Mouse (Mus musculus) hindbrain, embryonic 14.5 days (tissue): ENCODE measurements at regions not wholly inside any gene's neighbourhood (a gene's known extent, or its start where the extent isn't known, plus 50 kb on each side); places are given as distances from the start of the nearest gene placed in this dataset.

Source experiments
- ATAC-seq: fragments of 200-750 bp; cut with Nextera tagmentation; 2 replicates; pipeline ENCODE4 v1.8.0; 2017; ENCODE audit warnings: moderate number of reproducible peaks, mild to moderate bottlenecking, moderate TSS enrichment, moderate library complexity; ENCODE audit not compliant: low FRiP score
- DNase-seq: peaks from one replicate; pipeline ENCODE4 v3.0.0-alpha.2; 2015; ENCODE audit warnings: low spot score
- H3K27ac ChIP-seq: fragments of 300-500 bp; sonication (generic); 2 replicates; pipeline ENCODE4 v1.5.1; 2014; ENCODE audit warnings: mild to moderate bottlenecking, moderate library complexity
- H3K27me3 ChIP-seq: fragments of 300-500 bp; sonication (generic); 2 replicates; pipeline ENCODE4 v1.6.1; 2014; ENCODE audit warnings: mild to moderate bottlenecking, low read length, mixed read lengths; ENCODE audit not compliant: control insufficient read depth, insufficient read depth
- H3K36me3 ChIP-seq: fragments of 300-500 bp; sonication (generic); replicated peaks from 2 replicates; pipeline ENCODE4 v1.6.1; 2014; ENCODE audit not compliant: control insufficient read depth, insufficient read depth
- H3K4me1 ChIP-seq: fragments of 300-500 bp; sonication (generic); replicated peaks from 2 replicates; pipeline ENCODE4 v1.6.1; 2014; ENCODE audit warnings: antibody characterized with exemption, low read length, mixed read lengths; ENCODE audit not compliant: control insufficient read depth, insufficient read depth
- H3K4me2 ChIP-seq: fragments of 300-500 bp; sonication (generic); replicated peaks from 2 replicates; pipeline ENCODE4 v1.6.1; 2014; ENCODE audit warnings: mild to moderate bottlenecking, moderate library complexity
- H3K4me3 ChIP-seq: fragments of 300-500 bp; sonication (generic); replicated peaks from 2 replicates; pipeline ENCODE4 v1.5.1; 2014; ENCODE audit warnings: mild to moderate bottlenecking, low read length
- H3K9ac ChIP-seq: fragments of 300-500 bp; sonication (generic); 2 replicates; pipeline ENCODE4 v1.6.1; 2014
- H3K9me3 ChIP-seq: fragments of 300-500 bp; sonication (generic); 2 replicates; pipeline ENCODE4 v1.6.1; 2016; ENCODE audit warnings: low read length; ENCODE audit not compliant: control insufficient read depth
- WGBS: fragments of 180-500 bp; shearing (Covaris S2); extraction: QIAGEN DNeasy Blood & Tissue Kit; methylation state at CpG from one replicate; pipeline ENCODE4 v1.1.7; 2014; 5-methylcytosine and 5-hydroxymethylcytosine counted together

DNA sequence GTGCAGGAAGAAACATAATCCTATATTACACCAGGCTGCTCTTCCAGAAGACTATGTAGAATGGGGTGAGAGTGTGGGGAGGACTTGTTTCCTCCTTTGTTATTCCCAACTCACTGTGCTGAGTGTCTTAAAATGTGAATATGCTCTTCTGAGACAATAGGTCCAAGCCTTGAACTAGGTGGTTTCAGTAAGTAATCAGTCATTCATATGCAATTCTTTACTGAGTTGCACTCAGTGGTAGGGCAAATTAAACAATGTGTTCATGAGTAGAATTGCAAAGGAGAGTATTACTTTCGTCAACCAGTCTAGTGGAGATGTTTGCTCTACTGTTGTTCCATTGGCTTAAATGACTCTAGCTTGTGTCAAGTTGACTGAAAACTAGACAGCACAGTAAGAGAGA lies 1015.1 kb downstream of the Olfm4 start:
- H3K27ac ChIP-seq = no peak overlapping the region
- H3K4me1 ChIP-seq = no peaks in the 10 kb centered on the region
- H3K36me3 ChIP-seq = no peaks in the 10 kb centered on the region
- 94% methylated on average over 1 of the region's 1 CpGs for WGBS
- H3K27me3 ChIP-seq = no peaks in the 10 kb centered on the region
- no peaks in the 10 kb centered on the region for H3K9me3 ChIP-seq
- H3K9ac ChIP-seq = no peak overlapping the region
- no peak overlapping the region for H3K4me3 ChIP-seq
- DNase-seq = no peak
- ATAC-seq = no peak
- H3K4me2 ChIP-seq = no peak overlapping the region

DNA sequence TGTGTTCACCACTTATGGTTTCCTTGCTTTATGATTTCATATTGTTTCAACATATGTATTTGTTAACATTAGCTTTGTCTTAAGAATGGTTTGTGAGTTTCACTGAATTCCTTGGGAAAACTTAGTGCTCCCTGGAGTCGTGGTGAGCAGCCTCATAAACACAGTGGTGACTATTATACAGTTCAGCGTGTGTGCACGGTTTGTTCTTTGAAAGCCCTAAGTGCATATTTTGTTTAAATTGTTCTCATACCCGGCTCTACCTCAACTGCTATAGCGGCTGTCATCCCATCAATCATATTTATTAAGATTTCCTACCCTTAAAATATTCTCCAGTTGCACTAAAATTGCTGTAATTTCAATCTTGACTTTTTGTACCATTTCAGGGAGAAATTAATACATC lies 1029.3 kb downstream of the Olfm4 start:
- H3K27ac ChIP-seq = no peak overlapping the region
- no peaks in the 10 kb centered on the region for H3K4me1 ChIP-seq
- no peak overlapping the region for H3K4me2 ChIP-seq
- 65% methylated on average over 5 of the region's 5 CpGs for WGBS
- no peak overlapping the region for H3K9ac ChIP-seq
- no peaks in the 10 kb centered on the region for H3K36me3 ChIP-seq
- no peaks in the 10 kb centered on the region for H3K9me3 ChIP-seq
- no peaks in the 10 kb centered on the region for H3K27me3 ChIP-seq
- no peak for DNase-seq
- no peak for ATAC-seq
- no peak overlapping the region for H3K4me3 ChIP-seq

DNA sequence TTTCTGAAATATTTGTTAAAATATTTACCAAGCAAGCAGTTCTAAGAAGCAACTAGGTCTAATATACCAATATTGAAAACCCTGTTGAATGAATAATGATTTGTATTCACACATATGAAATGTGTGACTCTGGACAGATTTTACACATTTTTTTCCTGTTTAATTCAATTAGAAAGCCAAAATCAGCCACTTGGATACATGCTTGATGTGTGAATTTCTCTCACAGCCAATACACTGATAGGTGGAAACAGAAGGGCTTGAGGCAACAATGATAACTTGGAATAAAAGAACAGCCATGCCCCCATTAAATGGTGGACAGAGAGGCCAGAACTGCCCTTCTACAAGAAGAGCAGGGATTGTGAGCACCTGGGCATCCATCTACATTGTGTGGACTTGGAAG lies 1047.6 kb downstream of the Olfm4 start:
- H3K9me3 ChIP-seq = no peaks in the 10 kb centered on the region
- DNase-seq = no peak

DNA sequence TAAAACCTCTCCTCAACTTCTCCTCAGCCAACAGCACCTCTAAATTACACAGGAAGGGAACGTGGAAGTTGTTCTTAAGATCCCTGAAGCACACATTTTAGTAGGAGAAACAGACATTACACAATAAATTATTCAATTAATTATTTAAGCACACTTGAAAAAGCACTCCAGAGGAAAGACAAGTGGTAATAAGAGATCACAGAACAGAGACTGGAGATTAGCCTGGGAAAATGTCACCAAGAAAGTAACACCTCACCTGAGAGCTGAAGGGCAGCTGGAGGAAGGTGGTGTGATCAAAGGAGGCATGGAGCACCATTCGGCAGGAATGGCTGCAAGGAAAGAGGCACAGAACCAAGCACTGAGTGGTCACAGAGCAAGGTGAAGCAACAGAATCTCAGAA lies 1053.8 kb downstream of the Olfm4 start:
- 79% methylated on average over 2 of the region's 2 CpGs for WGBS

More for the DNA sequence above, 1047.6 kb downstream of the Olfm4 start:
- Histone ChIP-seq H3K4me3 (no peak overlapping the region), H3K4me1 (no peaks in the 10 kb centered on the region), H3K4me2 (no peak overlapping the region), H3K9ac (no peak overlapping the region), H3K27ac (no peak overlapping the region), H3K36me3 (no peaks in the 10 kb centered on the region), H3K27me3 (no peaks in the 10 kb centered on the region)
- no peak for ATAC-seq

DNA sequence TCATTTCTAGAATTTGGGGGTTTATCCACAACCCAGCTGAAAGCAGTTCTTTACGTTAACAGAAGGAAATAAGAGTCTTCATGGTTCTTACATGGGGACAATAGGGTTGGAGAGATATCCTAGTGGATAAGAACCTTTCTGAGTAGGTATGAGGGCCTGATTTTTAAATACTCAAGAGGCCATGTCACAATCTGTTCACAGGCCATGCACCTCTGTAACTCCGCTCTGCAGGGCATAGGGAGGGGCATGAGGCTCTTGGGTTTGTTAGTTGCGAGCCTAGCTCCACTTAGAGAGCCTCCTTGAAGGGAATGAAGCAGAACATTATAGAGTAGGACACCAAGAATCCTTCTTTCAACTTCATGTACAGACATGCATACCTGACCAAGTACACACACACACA lies 1054.2 kb downstream of the Olfm4 start:
- no peaks in the 10 kb centered on the region for H3K4me1 ChIP-seq
- H3K27me3 ChIP-seq = no peaks in the 10 kb centered on the region
- H3K36me3 ChIP-seq = no peaks in the 10 kb centered on the region
- H3K4me2 ChIP-seq = no peak overlapping the region
- H3K9ac ChIP-seq = no peak overlapping the region
- 88% methylated on average over 3 of the region's 3 CpGs for WGBS
- no peak for DNase-seq
- no peak overlapping the region for H3K4me3 ChIP-seq
- no peak for ATAC-seq
- H3K27ac ChIP-seq = no peak overlapping the region
- no peaks in the 10 kb centered on the region for H3K9me3 ChIP-seq

More for the DNA sequence above, 1053.8 kb downstream of the Olfm4 start:
- Histone ChIP-seq H3K27ac (no peak overlapping the region), H3K9me3 (no peaks in the 10 kb centered on the region), H3K9ac (no peak overlapping the region), H3K4me1 (no peaks in the 10 kb centered on the region), H3K4me2 (no peak overlapping the region), H3K27me3 (no peaks in the 10 kb centered on the region), H3K36me3 (no peaks in the 10 kb centered on the region), H3K4me3 (no peak overlapping the region)
- DNase-seq (no peak), ATAC-seq (no peak)
